Mouse (Mus musculus): ENCODE data around the gene Nxf7. TPM values are rescaled to one million over a fixed set of nuclear protein-coding genes. Genes with fewer than 3 reads are reported as not detected.
"Not testable (repeated sequence)": the region's sequence is repeated elsewhere in the genome, so short reads cannot be mapped to it uniquely, and the experiment has no call there.

Nxf7 gene
- 0.16 TPM in 2 replicates for polyA plus RNA-seq (2012; rRNA removed)

GRCm38 (mm10) chrX:135598677-135599076 is at the start of gene Nxf7:
Gene Nxf7, minus strand, starts transcription at chrX:135598777.
- no peaks in the 10 kb centered on the region for H3K4me1 ChIP-seq (ENCODE audit: control insufficient read depth, insufficient read depth, low read length)
- no peak within 1 kb of the TSS for H3K4me3 ChIP-seq (replicated peaks; ENCODE audit: insufficient read depth, low read depth, low read length)
- no peak within 1 kb of the TSS for H3K27ac ChIP-seq (ENCODE audit: insufficient read depth, low read length)
- 80% methylated on average over 2 of the region's 2 CpGs for WGBS
- no peak for DNase-seq
- no peaks in the 10 kb centered on the region for H3K27me3 ChIP-seq (ENCODE audit: control insufficient read depth, insufficient read depth, low read length)
- TF ChIP-seq CTCF (IDR thresholded peaks at IDR 0.05; ENCODE audit: borderline replicate concordance, insufficient read depth, low read depth, low read length) = no peak
- TF ChIP-seq POLR2A (IDR thresholded peaks at IDR 0.05; ENCODE audit: borderline replicate concordance, insufficient read depth, low read length) = no peak

- Histone ChIP-seq H3K27ac (ENCODE audit: insufficient read depth, low read length) (no peak within 1 kb of the TSS), H3K27me3 (ENCODE audit: control insufficient read depth, insufficient read depth, low read length) (no peaks in the 10 kb centered on the region), H3K4me3 (replicated peaks; ENCODE audit: insufficient read depth, low read depth, low read length) (no peak within 1 kb of the TSS), H3K4me1 (ENCODE audit: control insufficient read depth, insufficient read depth, low read length) (no peaks in the 10 kb centered on the region)
- TF ChIP-seq CTCF (IDR thresholded peaks at IDR 0.05; ENCODE audit: borderline replicate concordance, insufficient read depth, low read depth, low read length) (no peak), POLR2A (IDR thresholded peaks at IDR 0.05; ENCODE audit: borderline replicate concordance, insufficient read depth, low read length) (no peak)
- no peak for DNase-seq
- 83% methylated on average over 11 of the region's 11 CpGs for WGBS
Measured at GRCm38 (mm10) chrX:135627605-135628004, 29.0 kb upstream of the Nxf7 start, which contains the start of gene Prame. Gene Prame, minus strand, starts transcription at chrX:135627705.

GRCm38 (mm10) chrX:135601298-135602029 is 2.9 kb upstream of the Nxf7 start:
- H3K27ac ChIP-seq (ENCODE audit: insufficient read depth, low read length); H3K4me3 ChIP-seq (replicated peaks; ENCODE audit: insufficient read depth, low read depth, low read length); H3K27me3 ChIP-seq (ENCODE audit: control insufficient read depth, insufficient read depth, low read length); H3K4me1 ChIP-seq (ENCODE audit: control insufficient read depth, insufficient read depth, low read length): not testable (repeated sequence)
- peak; percentile 39; the same call in 1 of the 2 replicates for TF ChIP-seq CTCF (IDR thresholded peaks at IDR 0.05; ENCODE audit: borderline replicate concordance, insufficient read depth, low read depth, low read length)
- peak; percentile 11 to 35 for DNase-seq
- WGBS = 59% methylated on average over 3 of the region's 3 CpGs

GRCm38 (mm10) chrX:135598096-135598495 is 481 bp downstream of the Nxf7 start:
- Histone ChIP-seq H3K4me1 (ENCODE audit: control insufficient read depth, insufficient read depth, low read length) (no peaks in the 10 kb centered on the region), H3K27ac (ENCODE audit: insufficient read depth, low read length) (no peak overlapping the region), H3K4me3 (replicated peaks; ENCODE audit: insufficient read depth, low read depth, low read length) (no peak overlapping the region), H3K27me3 (ENCODE audit: control insufficient read depth, insufficient read depth, low read length) (no peaks in the 10 kb centered on the region)
- TF ChIP-seq CTCF (IDR thresholded peaks at IDR 0.05; ENCODE audit: borderline replicate concordance, insufficient read depth, low read depth, low read length) = no peak
- no peak for TF ChIP-seq POLR2A (IDR thresholded peaks at IDR 0.05; ENCODE audit: borderline replicate concordance, insufficient read depth, low read length)
- WGBS = 87% methylated on average over 13 of the region's 13 CpGs
- DNase-seq = no peak

- Histone ChIP-seq H3K4me1 (ENCODE audit: control insufficient read depth, insufficient read depth, low read length) (no peaks in the 10 kb centered on the region), H3K4me3 (replicated peaks; ENCODE audit: insufficient read depth, low read depth, low read length) (no peak overlapping the region), H3K27ac (ENCODE audit: insufficient read depth, low read length) (no peak overlapping the region), H3K27me3 (ENCODE audit: control insufficient read depth, insufficient read depth, low read length) (no peaks in the 10 kb centered on the region)
- TF ChIP-seq CTCF (IDR thresholded peaks at IDR 0.05; ENCODE audit: borderline replicate concordance, insufficient read depth, low read depth, low read length) = no peak
- TF ChIP-seq POLR2A (IDR thresholded peaks at IDR 0.05; ENCODE audit: borderline replicate concordance, insufficient read depth, low read length) = no peak
- DNase-seq = no peak
- 86% methylated on average over 1 of the region's 1 CpGs for WGBS
Measured at GRCm38 (mm10) chrX:135576412-135576811, 22.2 kb downstream of the Nxf7 start.

GRCm38 (mm10) chrX:135574958-135575628 is 23.5 kb downstream of the Nxf7 start:
- H3K4me3 ChIP-seq (replicated peaks; ENCODE audit: insufficient read depth, low read depth, low read length); DNase-seq; H3K4me1 ChIP-seq (ENCODE audit: control insufficient read depth, insufficient read depth, low read length); H3K27me3 ChIP-seq (ENCODE audit: control insufficient read depth, insufficient read depth, low read length); H3K27ac ChIP-seq (ENCODE audit: insufficient read depth, low read length): not testable (repeated sequence)
- WGBS = 68% methylated on average over 9 of the region's 9 CpGs

- not testable (repeated sequence) for H3K4me1 ChIP-seq (ENCODE audit: control insufficient read depth, insufficient read depth, low read length); DNase-seq; H3K27me3 ChIP-seq (ENCODE audit: control insufficient read depth, insufficient read depth, low read length); H3K4me3 ChIP-seq (replicated peaks; ENCODE audit: insufficient read depth, low read depth, low read length); H3K27ac ChIP-seq (ENCODE audit: insufficient read depth, low read length)
- WGBS = 14% methylated on average over 8 of the region's 8 CpGs
Measured at GRCm38 (mm10) chrX:135574261-135574957, 24.2 kb downstream of the Nxf7 start.

- TF ChIP-seq CTCF (IDR thresholded peaks at IDR 0.05; ENCODE audit: borderline replicate concordance, insufficient read depth, low read depth, low read length) = peak; percentile 67
- not testable (repeated sequence) for H3K4me1 ChIP-seq (ENCODE audit: control insufficient read depth, insufficient read depth, low read length); H3K27me3 ChIP-seq (ENCODE audit: control insufficient read depth, insufficient read depth, low read length); H3K27ac ChIP-seq (ENCODE audit: insufficient read depth, low read length); H3K4me3 ChIP-seq (replicated peaks; ENCODE audit: insufficient read depth, low read depth, low read length)
- WGBS = 17% methylated on average over 1 of the region's 2 CpGs
- DNase-seq = peak; percentile 51 to 57
Measured at GRCm38 (mm10) chrX:135569467-135569866, 29.1 kb downstream of the Nxf7 start.

GRCm38 (mm10) chrX:135564934-135565333 is 33.6 kb downstream of the Nxf7 start:
- H3K4me1 ChIP-seq (ENCODE audit: control insufficient read depth, insufficient read depth, low read length); DNase-seq; H3K27ac ChIP-seq (ENCODE audit: insufficient read depth, low read length); H3K27me3 ChIP-seq (ENCODE audit: control insufficient read depth, insufficient read depth, low read length); H3K4me3 ChIP-seq (replicated peaks; ENCODE audit: insufficient read depth, low read depth, low read length): not testable (repeated sequence)
- 53% methylated on average over 4 of the region's 4 CpGs for WGBS
